ENCODE assay signal across 8 mouse cellular contexts in the genomic region with DNA sequence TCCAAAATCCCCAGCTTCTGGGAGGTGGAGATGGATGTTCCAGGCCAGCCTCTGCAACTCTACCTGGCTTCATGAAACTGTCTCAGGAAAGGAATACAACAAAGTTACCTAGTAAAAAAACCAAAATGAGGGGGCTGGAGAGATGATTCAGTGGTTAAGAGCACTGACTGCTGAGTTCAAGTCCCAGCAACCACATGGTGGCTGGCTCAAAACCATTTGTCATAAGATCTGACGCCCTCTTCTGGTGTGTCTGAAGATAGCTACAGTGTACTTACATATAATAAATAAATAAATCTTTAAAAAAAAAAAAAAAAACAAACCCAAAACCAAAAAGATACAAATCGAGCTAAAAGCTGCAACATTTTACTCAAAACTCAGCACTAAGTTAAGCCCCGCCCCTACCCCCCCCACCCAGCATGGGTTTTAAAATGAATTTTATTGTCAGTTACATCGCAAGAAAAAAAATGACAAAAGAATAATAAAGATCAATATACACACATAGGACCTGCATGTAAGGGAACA. TPM values are rescaled to one million over a fixed set of nuclear protein-coding genes. Genes with fewer than 3 reads are reported as not detected.
DNase-seq lines count a peak whose midpoint lies in the region; ATAC-seq and TF ChIP-seq lines count a peak whose summit lies in the region.

No protein-coding gene starts in this region.

- H3K4me1 ChIP-seq in heart, embryonic 14.5 days (ENCODE audit: control insufficient read depth in 2 of 2, insufficient read depth in 2 of 2, low read length in 2 of 2), result no peaks in the 10 kb centered on the region
- no peaks in the 10 kb centered on the region; a peak in 1 of 4 replicates for H3K4me1 ChIP-seq in MEL (ENCODE audit: control insufficient read depth in 1 of 2, insufficient read depth in 2 of 2, low read length in 2 of 2)
- H3K4me1 ChIP-seq in forebrain, embryonic 14.5 days (ENCODE audit: control insufficient read depth, insufficient read depth, low read length), result peaks cover 4% of the 10 kb centered on the region; the same call in 1 of the 2 replicates
- no peaks in the 10 kb centered on the region for H3K4me1 ChIP-seq in liver, embryonic 11.5 days (replicated peaks; ENCODE audit: control insufficient read depth, insufficient read depth, low read length)
- no peaks in the 10 kb centered on the region for H3K4me1 ChIP-seq in stomach, embryonic 14.5 days (ENCODE audit: control insufficient read depth, insufficient read depth, low read length)

- no peaks in the 10 kb centered on the region for H3K27me3 ChIP-seq in heart, embryonic 14.5 days (ENCODE audit: control insufficient read depth, insufficient read depth, low read length)
- no peaks in the 10 kb centered on the region for H3K27me3 ChIP-seq in MEL (ENCODE audit: control insufficient read depth in 1 of 2, insufficient read depth in 2 of 2, low read length in 2 of 2)
- H3K27me3 ChIP-seq in forebrain, embryonic 14.5 days (replicated peaks; ENCODE audit: control insufficient read depth, insufficient read depth, low read length), result no peaks in the 10 kb centered on the region
- no peaks in the 10 kb centered on the region for H3K27me3 ChIP-seq in liver, embryonic 11.5 days (replicated peaks; ENCODE audit: control insufficient read depth, insufficient read depth, low read length)
- no peaks in the 10 kb centered on the region for H3K27me3 ChIP-seq in stomach, embryonic 14.5 days (ENCODE audit: control insufficient read depth, insufficient read depth, low read length)

- no peak for TF ChIP-seq EP300 in MEL (IDR thresholded peaks at IDR 0.05; ENCODE audit: low read depth in 1 of 2, low read length in 2 of 2)

- H3K27ac ChIP-seq in heart, embryonic 14.5 days (replicated peaks in 1 of 2; ENCODE audit: control insufficient read depth in 1 of 2, insufficient read depth in 1 of 2, low read depth in 2 of 2, low read length in 2 of 2), result peak overlapping the region; percentile 96 to 98
- peak overlapping the region; percentile 91 for H3K27ac ChIP-seq in MEL (ENCODE audit: control insufficient read depth, low read depth, low read length)
- H3K27ac ChIP-seq in forebrain, embryonic 14.5 days (ENCODE audit: low read depth, low read length), result peak overlapping the region; percentile 95
- peak overlapping the region; percentile 97 for H3K27ac ChIP-seq in liver, embryonic 11.5 days (ENCODE audit: low read depth, low read length)
- H3K27ac ChIP-seq in stomach, embryonic 14.5 days (ENCODE audit: low read length), result peak overlapping the region; percentile 99

- TF ChIP-seq CTCF in MEL (IDR thresholded peaks at IDR 0.05 in 2 of 3, conservative IDR thresholded peaks at IDR 0.05 in 1 of 3; ENCODE audit: control insufficient read depth in 1 of 3, insufficient read depth in 1 of 3, low read depth in 2 of 3, low read length in 3 of 3, poor library complexity in 1 of 3, severe bottlenecking in 1 of 3), result peak in 1 of 3 experiments; percentile 30; a peak in 1 of 6 replicates

- 5% methylated on average over 4 of the region's 4 CpGs for WGBS in heart, embryonic 14.5 days
- 6% methylated on average over 4 of the region's 4 CpGs for WGBS in forebrain, embryonic 14.5 days
- 6% methylated on average over 4 of the region's 4 CpGs for WGBS in liver, embryonic 11.5 days
- 7% methylated on average over 4 of the region's 4 CpGs for WGBS in stomach, embryonic 14.5 days

- TF ChIP-seq POLR2A in MEL (IDR thresholded peaks at IDR 0.05; ENCODE audit: control insufficient read depth in 1 of 2, insufficient read depth in 1 of 2, low read depth in 1 of 2, low read length in 2 of 2, poor library complexity in 1 of 2), result no peak; a peak in 1 of 4 replicates

- peak overlapping the region; percentile 54 to 58 for H3K4me3 ChIP-seq in heart, embryonic 14.5 days (ENCODE audit: control insufficient read depth in 1 of 2, insufficient read depth in 1 of 2, low read depth in 1 of 2, low read length in 2 of 2)
- H3K4me3 ChIP-seq in MEL (ENCODE audit: control insufficient read depth in 1 of 2, insufficient read depth in 1 of 2, low read depth in 2 of 2, low read length in 2 of 2), result peak overlapping the region; percentile 74 to 88
- peak overlapping the region; percentile 53 for H3K4me3 ChIP-seq in forebrain, embryonic 14.5 days (ENCODE audit: low read depth, low read length)
- peak overlapping the region; percentile 71 for H3K4me3 ChIP-seq in liver, embryonic 11.5 days (ENCODE audit: low read depth, low read length)
- H3K4me3 ChIP-seq in stomach, embryonic 14.5 days (ENCODE audit: low read depth, low read length), result peak overlapping the region; percentile 65

- no peak for DNase-seq in heart, adult 8-10 months (ENCODE audit: low spot score)
- peak; percentile 63 for DNase-seq in MEL (ENCODE audit: low read depth, low spot score)
- DNase-seq in forebrain, embryonic 14.5 days (ENCODE audit: low spot score), result no peak
- DNase-seq in liver, embryonic 11.5 days (ENCODE audit: low spot score), result no peak
- DNase-seq in frontal cortex, postnatal 25 days (ENCODE audit: low spot score in 2 of 2), result no peak

- peaks cover 9% of the 10 kb centered on the region; the same call in 1 of the 2 replicates for H3K79me2 ChIP-seq in MEL (ENCODE audit: control insufficient read depth, insufficient read depth, low read length, poor library complexity)

- H3K9me3 ChIP-seq in heart, embryonic 14.5 days (ENCODE audit: control insufficient read depth, low read length), result no peaks in the 10 kb centered on the region
- H3K9me3 ChIP-seq in MEL (replicated peaks; ENCODE audit: insufficient read depth, low read length), result no peaks in the 10 kb centered on the region
- no peaks in the 10 kb centered on the region for H3K9me3 ChIP-seq in forebrain, embryonic 14.5 days (replicated peaks; ENCODE audit: control insufficient read depth, low read length)
- no peaks in the 10 kb centered on the region for H3K9me3 ChIP-seq in liver, embryonic 11.5 days (ENCODE audit: control insufficient read depth, low read length)
- no peaks in the 10 kb centered on the region for H3K9me3 ChIP-seq in stomach, embryonic 14.5 days (ENCODE audit: control insufficient read depth, low read depth, low read length)

- H3K36me3 ChIP-seq in heart, embryonic 14.5 days (ENCODE audit: control insufficient read depth, insufficient read depth, low read length), result peaks cover 35% of the 10 kb centered on the region
- H3K36me3 ChIP-seq in MEL (ENCODE audit: control insufficient read depth in 1 of 2, insufficient read depth in 2 of 2, low read length in 2 of 2), result peaks cover 0 to 2% of the 10 kb centered on the region in 2 experiments; a peak in 2 of 4 replicates
- peaks cover 42% of the 10 kb centered on the region for H3K36me3 ChIP-seq in forebrain, embryonic 14.5 days (ENCODE audit: control insufficient read depth, insufficient read depth, low read length)
- H3K36me3 ChIP-seq in liver, embryonic 11.5 days (ENCODE audit: control insufficient read depth, insufficient read depth, low read length), result peaks cover 4% of the 10 kb centered on the region; the same call in 1 of the 2 replicates
- peaks cover 25% of the 10 kb centered on the region for H3K36me3 ChIP-seq in stomach, embryonic 14.5 days (ENCODE audit: control insufficient read depth, insufficient read depth, low read length)

- no peak for ATAC-seq in heart, embryonic 14.5 days (ENCODE audit: insufficient number of reproducible peaks, insufficient read depth, low FRiP score, low read depth)
- no peak for ATAC-seq in forebrain, embryonic 14.5 days
- no peak for ATAC-seq in liver, embryonic 11.5 days (replicated peaks; ENCODE audit: low FRiP score)
- no peak for ATAC-seq in stomach, embryonic 14.5 days (ENCODE audit: insufficient number of reproducible peaks, insufficient read depth, low FRiP score, low read depth)
- ATAC-seq in granulocyte monocyte progenitor cell, adult 5-6 weeks (replicated peaks; ENCODE audit: poor library complexity, severe bottlenecking), result no peak

- H3K4me2 ChIP-seq in heart, embryonic 14.5 days (ENCODE audit: low read length), result peak overlapping the region; percentile 71
- peak overlapping the region; percentile 62 for H3K4me2 ChIP-seq in forebrain, embryonic 14.5 days (ENCODE audit: low read length)
- peak overlapping the region; percentile 70 for H3K4me2 ChIP-seq in liver, embryonic 11.5 days
- peak overlapping the region; percentile 49 for H3K4me2 ChIP-seq in stomach, embryonic 14.5 days (replicated peaks; ENCODE audit: low read depth, low read length)

- TF ChIP-seq RAD21 in MEL (IDR thresholded peaks at IDR 0.05; ENCODE audit: low read depth, low read length), result no peak; the same call in 1 of the 2 replicates

- H3K9ac ChIP-seq in heart, embryonic 14.5 days (ENCODE audit: low read length), result peak overlapping the region; percentile 86
- peak overlapping the region; percentile 93 for H3K9ac ChIP-seq in MEL (ENCODE audit: control insufficient read depth, low read depth, low read length, poor library complexity, severe bottlenecking)
- H3K9ac ChIP-seq in forebrain, embryonic 14.5 days (ENCODE audit: low read length), result peak overlapping the region; percentile 68
- peak overlapping the region; percentile 83 for H3K9ac ChIP-seq in liver, embryonic 11.5 days (ENCODE audit: low read depth, low read length)
- H3K9ac ChIP-seq in stomach, embryonic 14.5 days (replicated peaks; ENCODE audit: low read depth, low read length), result peak overlapping the region; percentile 81

RNA-seq across cellular contexts. Expression of a gene that starts 0.5 kb away (rescaled TPM):
- polyA plus RNA-seq in heart, embryonic 14.5 days (2014; fragmentation: Nextera tagmentation; extraction: Ambion mirVana), result 58.7 and 65.0 TPM in 2 replicates
- 10 to 100 TPM; 48.8 to 59.2 (median 53.4) TPM for total RNA-seq in heart, adult 8-10 months (2022)
- 24.6 and 32.0 TPM in 2 replicates for total RNA-seq in MEL (2012; rRNA removed)
- polyA plus RNA-seq in MEL (2012; ENCODE audit: insufficient read depth in 1 of 2, insufficient read length in 2 of 2, low read depth in 1 of 2, low replicate concordance in 2 of 2, missing spikeins in 1 of 2), result 10 to 100 TPM in 1 of 2 experiments, not detected in 1; 69.4 TPM
- polyA plus RNA-seq in forebrain, embryonic 14.5 days (2014; fragmentation: Nextera tagmentation; extraction: Ambion mirVana), result 16.5 and 19.7 TPM in 2 replicates
- polyA plus RNA-seq in liver, embryonic 11.5 days (2014; fragmentation: Nextera tagmentation; extraction: Ambion mirVana), result 56.3 and 60.3 TPM in 2 replicates
- polyA plus RNA-seq in stomach, embryonic 14.5 days (2014; fragmentation: Nextera tagmentation; extraction: Ambion mirVana), result 70.1 and 85.2 TPM in 2 replicates
- 47.4 and 48.2 TPM in 2 replicates for total RNA-seq in granulocyte monocyte progenitor cell, adult 5-6 weeks (2014; fragmentation: Nextera tagmentation)
- total RNA-seq in granulocyte monocyte progenitor cell, adult 5-6 weeks (2017), result 6.9 and 30.3 TPM in 2 replicates

RNA-seq across cellular contexts. Expression of a gene that starts 12.2 kb away (rescaled TPM):
- 69.6 and 70.5 TPM in 2 replicates for polyA plus RNA-seq in heart, embryonic 14.5 days (2014; fragmentation: Nextera tagmentation; extraction: Ambion mirVana)
- 10 to 100 TPM; 43.3 to 50.2 (median 45.4) TPM for total RNA-seq in heart, adult 8-10 months (2022)
- total RNA-seq in MEL (2012; rRNA removed), result 37.5 and 43.0 TPM in 2 replicates
- polyA plus RNA-seq in MEL (2012; ENCODE audit: insufficient read depth in 1 of 2, insufficient read length in 2 of 2, low read depth in 1 of 2, low replicate concordance in 2 of 2, missing spikeins in 1 of 2), result 10 to 100 TPM in 1 of 2 experiments, not detected in 1; 31.5 TPM
- 128 and 142 TPM in 2 replicates for polyA plus RNA-seq in forebrain, embryonic 14.5 days (2014; fragmentation: Nextera tagmentation; extraction: Ambion mirVana)
- 49.9 and 50.2 TPM in 2 replicates for polyA plus RNA-seq in liver, embryonic 11.5 days (2014; fragmentation: Nextera tagmentation; extraction: Ambion mirVana)
- 88.2 and 91.3 TPM in 2 replicates for polyA plus RNA-seq in stomach, embryonic 14.5 days (2014; fragmentation: Nextera tagmentation; extraction: Ambion mirVana)
- 19.7 and 34.3 TPM in 2 replicates for total RNA-seq in granulocyte monocyte progenitor cell, adult 5-6 weeks (2014; fragmentation: Nextera tagmentation)
- total RNA-seq in granulocyte monocyte progenitor cell, adult 5-6 weeks (2017), result 52.1 and 53.5 TPM in 2 replicates

RNA-seq across cellular contexts. Expression of a gene that starts 33.7 kb away (rescaled TPM):
- 74.8 and 75.4 TPM in 2 replicates for polyA plus RNA-seq in heart, embryonic 14.5 days (2014; fragmentation: Nextera tagmentation; extraction: Ambion mirVana)
- total RNA-seq in heart, adult 8-10 months (2022), result 10 to 100 TPM; 37.8 to 39.8 (median 39.2) TPM
- total RNA-seq in MEL (2012; rRNA removed), result 16.2 and 20.4 TPM in 2 replicates
- polyA plus RNA-seq in MEL (2012; ENCODE audit: insufficient read depth in 1 of 2, insufficient read length in 2 of 2, low read depth in 1 of 2, low replicate concordance in 2 of 2, missing spikeins in 1 of 2), result 100 to 1,000 TPM in 1 of 2 experiments, 10 to 100 TPM in 1; 30.0 to 145 TPM
- polyA plus RNA-seq in forebrain, embryonic 14.5 days (2014; fragmentation: Nextera tagmentation; extraction: Ambion mirVana), result 56.4 and 61.4 TPM in 2 replicates
- polyA plus RNA-seq in liver, embryonic 11.5 days (2014; fragmentation: Nextera tagmentation; extraction: Ambion mirVana), result 39.3 and 42.8 TPM in 2 replicates
- polyA plus RNA-seq in stomach, embryonic 14.5 days (2014; fragmentation: Nextera tagmentation; extraction: Ambion mirVana), result 82.5 and 82.7 TPM in 2 replicates
- 49.1 and 59.0 TPM in 2 replicates for total RNA-seq in granulocyte monocyte progenitor cell, adult 5-6 weeks (2014; fragmentation: Nextera tagmentation)
- 31.0 and 39.0 TPM in 2 replicates for total RNA-seq in granulocyte monocyte progenitor cell, adult 5-6 weeks (2017)

RNA-seq across cellular contexts. Expression of a gene that starts 57.7 kb away (rescaled TPM):
- not detected in 2 replicates for polyA plus RNA-seq in heart, embryonic 14.5 days (2014; fragmentation: Nextera tagmentation; extraction: Ambion mirVana)
- total RNA-seq in heart, adult 8-10 months (2022), result under 1 TPM; 0.25 to 0.40 (median 0.32) TPM
- not detected in 2 replicates for total RNA-seq in MEL (2012; rRNA removed)
- polyA plus RNA-seq in MEL (2012; ENCODE audit: insufficient read depth in 1 of 2, insufficient read length in 2 of 2, low read depth in 1 of 2, low replicate concordance in 2 of 2, missing spikeins in 1 of 2), result not detected
- not detected in 2 replicates for polyA plus RNA-seq in forebrain, embryonic 14.5 days (2014; fragmentation: Nextera tagmentation; extraction: Ambion mirVana)
- polyA plus RNA-seq in liver, embryonic 11.5 days (2014; fragmentation: Nextera tagmentation; extraction: Ambion mirVana), result not detected in 2 replicates
- polyA plus RNA-seq in stomach, embryonic 14.5 days (2014; fragmentation: Nextera tagmentation; extraction: Ambion mirVana), result 0.43 TPM in 1 of 2 replicates, not detected in the other
- total RNA-seq in granulocyte monocyte progenitor cell, adult 5-6 weeks (2014; fragmentation: Nextera tagmentation), result not detected in 2 replicates
- total RNA-seq in granulocyte monocyte progenitor cell, adult 5-6 weeks (2017), result not detected in 2 replicates
